Mouse (Mus musculus) hindbrain, embryonic 16.5 days (tissue): ENCODE results near the gene Rnf123. TPM values are rescaled to one million over a fixed set of nuclear protein-coding genes. Genes with fewer than 3 reads are reported as not detected.
A peak's percentile ranks its signal among the peaks of the same experiment; 100 is the strongest.

ENCODE experiments used
- ATAC-seq: fragments of 200-750 bp; cut with Nextera tagmentation; 2 replicates; pipeline ENCODE4 v1.8.0; 2017; ENCODE audit warnings: moderate TSS enrichment, moderate library complexity
- H3K27ac ChIP-seq: fragments of 300-500 bp; sonication (generic); 2 replicates; pipeline ENCODE4 v1.5.1; 2014; ENCODE audit warnings: low read depth, mild to moderate bottlenecking, control low read depth, low read length, moderate library complexity
- H3K27me3 ChIP-seq: fragments of 300-500 bp; sonication (generic); replicated peaks from 2 replicates; pipeline ENCODE4 v1.6.1; 2014; ENCODE audit warnings: low read length; ENCODE audit not compliant: control insufficient read depth, insufficient read depth
- H3K36me3 ChIP-seq: fragments of 300-500 bp; sonication (generic); 2 replicates; pipeline ENCODE4 v1.6.1; 2014; ENCODE audit warnings: mild to moderate bottlenecking, low read length, moderate library complexity, mixed read lengths; ENCODE audit not compliant: control insufficient read depth, insufficient read depth
- H3K4me1 ChIP-seq: fragments of 300-500 bp; sonication (generic); 2 replicates; pipeline ENCODE4 v1.6.1; 2014; ENCODE audit warnings: low read depth, low read length; ENCODE audit not compliant: control insufficient read depth, insufficient read depth
- H3K4me2 ChIP-seq: fragments of 300-500 bp; sonication (generic); 2 replicates; pipeline ENCODE4 v1.6.1; 2014; ENCODE audit warnings: mild to moderate bottlenecking, low read length, control low read depth, moderate library complexity
- H3K4me3 ChIP-seq: fragments of 300-500 bp; sonication (generic); 2 replicates; pipeline ENCODE4 v1.5.1; 2014; ENCODE audit warnings: mild to moderate bottlenecking, low read length, control low read depth, moderate library complexity
- H3K9ac ChIP-seq: fragments of 300-500 bp; sonication (generic); 2 replicates; pipeline ENCODE4 v1.6.1; 2014; ENCODE audit warnings: low read depth, mild to moderate bottlenecking, control low read depth, low read length, moderate library complexity
- H3K9me3 ChIP-seq: fragments of 300-500 bp; sonication (generic); 2 replicates; pipeline ENCODE4 v1.6.1; 2014; ENCODE audit warnings: mild to moderate bottlenecking, low read length, moderate library complexity; ENCODE audit not compliant: control insufficient read depth
- WGBS: fragments of 180-500 bp; shearing (Covaris S2); extraction: QIAGEN DNeasy Blood & Tissue Kit; methylation state at CpG from one replicate; pipeline ENCODE4 v1.1.7; 2014; 5-methylcytosine and 5-hydroxymethylcytosine counted together
- polyA plus RNA-seq: library from polyadenylated mRNA; unstranded; fragments of >200 nt; fragmentation: Nextera tagmentation; extraction: Ambion mirVana; gene quantifications from 2 replicates; pipeline ENCODE4 v1.2.1, GENCODE M21; 2015

The Rnf123 gene
- polyA plus RNA-seq, 1 experiment from 2014 or later: 47.6 TPM

- H3K4me3 ChIP-seq: no peak overlapping the region
- H3K4me2 ChIP-seq: no peak overlapping the region
- H3K27me3 ChIP-seq: no peaks in the 10 kb centered on the region
- peaks cover 32% of the 10 kb centered on the region for H3K36me3 ChIP-seq
- ATAC-seq: no peak
- H3K4me1 ChIP-seq: no peaks in the 10 kb centered on the region
- H3K9ac ChIP-seq: no peak overlapping the region
- WGBS: 93% methylated on average over 9 of the region's 9 CpGs
- H3K27ac ChIP-seq: no peak overlapping the region
- no peaks in the 10 kb centered on the region for H3K9me3 ChIP-seq
Measured at GRCm38 (mm10) chr9:108058291-108058690, 24.9 kb downstream of the Rnf123 start.

GRCm38 (mm10) chr9:108057262-108057562 lies 25.9 kb downstream of the Rnf123 start:
- Histone ChIP-seq H3K27me3 (no peaks in the 10 kb centered on the region), H3K27ac (no peak overlapping the region), H3K4me3 (no peak overlapping the region), H3K36me3 (peaks cover 26% of the 10 kb centered on the region), H3K9ac (no peak overlapping the region), H3K4me1 (peaks cover 5% of the 10 kb centered on the region; the same call in 1 of the 2 replicates), H3K4me2 (no peak overlapping the region), H3K9me3 (no peaks in the 10 kb centered on the region)
- WGBS: 89% methylated on average over 5 of the region's 5 CpGs
- ATAC-seq: no peak

- WGBS: 77% methylated on average over 28 of the region's 28 CpGs
- no peaks in the 10 kb centered on the region for H3K27me3 ChIP-seq
- no peaks in the 10 kb centered on the region for H3K9me3 ChIP-seq
- H3K4me2 ChIP-seq: no peak overlapping the region
- no peak overlapping the region for H3K27ac ChIP-seq
- no peak overlapping the region for H3K4me3 ChIP-seq
- ATAC-seq: no peak
- H3K9ac ChIP-seq: no peak overlapping the region
- peaks cover 26% of the 10 kb centered on the region for H3K36me3 ChIP-seq
- peaks cover 5% of the 10 kb centered on the region; the same call in 1 of the 2 replicates for H3K4me1 ChIP-seq
Measured at GRCm38 (mm10) chr9:108056361-108057261, 26.5 kb downstream of the Rnf123 start.

- peaks cover 26% of the 10 kb centered on the region for H3K36me3 ChIP-seq
- H3K9me3 ChIP-seq: no peaks in the 10 kb centered on the region
- H3K9ac ChIP-seq: no peak overlapping the region
- no peak overlapping the region for H3K4me2 ChIP-seq
- H3K4me3 ChIP-seq: no peak overlapping the region
- H3K4me1 ChIP-seq: peaks cover 5% of the 10 kb centered on the region; the same call in 1 of the 2 replicates
- no peak overlapping the region for H3K27ac ChIP-seq
- WGBS: 85% methylated on average over 6 of the region's 6 CpGs
- no peaks in the 10 kb centered on the region for H3K27me3 ChIP-seq
- no peak for ATAC-seq
Measured at GRCm38 (mm10) chr9:108055661-108056237, 27.4 kb downstream of the Rnf123 start.

GRCm38 (mm10) chr9:108055061-108055460 lies 28.1 kb downstream of the Rnf123 start:
- H3K4me1 ChIP-seq: peaks cover 7% of the 10 kb centered on the region
- no peak overlapping the region for H3K9ac ChIP-seq
- H3K4me2 ChIP-seq: no peak overlapping the region
- 89% methylated on average over 1 of the region's 1 CpGs for WGBS
- peaks cover 24% of the 10 kb centered on the region for H3K36me3 ChIP-seq
- no peak overlapping the region for H3K27ac ChIP-seq
- H3K27me3 ChIP-seq: no peaks in the 10 kb centered on the region
- no peaks in the 10 kb centered on the region for H3K9me3 ChIP-seq
- H3K4me3 ChIP-seq: no peak overlapping the region
- no peak for ATAC-seq

GRCm38 (mm10) chr9:108054331-108055040 lies 28.7 kb downstream of the Rnf123 start:
- Histone ChIP-seq H3K9me3 (no peaks in the 10 kb centered on the region), H3K27ac (no peak overlapping the region), H3K4me3 (no peak overlapping the region), H3K4me1 (peaks cover 12% of the 10 kb centered on the region), H3K27me3 (no peaks in the 10 kb centered on the region), H3K36me3 (peaks cover 21% of the 10 kb centered on the region), H3K9ac (no peak overlapping the region), H3K4me2 (no peak overlapping the region)
- WGBS: 89% methylated on average over 22 of the region's 22 CpGs
- no peak for ATAC-seq

- peaks cover 15% of the 10 kb centered on the region for H3K36me3 ChIP-seq
- no peaks in the 10 kb centered on the region for H3K9me3 ChIP-seq
- no peak overlapping the region for H3K27ac ChIP-seq
- H3K4me2 ChIP-seq: no peak overlapping the region
- H3K9ac ChIP-seq: no peak overlapping the region
- ATAC-seq: no peak
- no peaks in the 10 kb centered on the region for H3K27me3 ChIP-seq
- H3K4me3 ChIP-seq: no peak overlapping the region
- H3K4me1 ChIP-seq: peaks cover 13% of the 10 kb centered on the region
- WGBS: 92% methylated on average over 15 of the region's 15 CpGs
Measured at GRCm38 (mm10) chr9:108053665-108054225, 29.4 kb downstream of the Rnf123 start.

- peaks cover 15% of the 10 kb centered on the region for H3K36me3 ChIP-seq
- WGBS: 60% methylated on average over 20 of the region's 20 CpGs
- H3K9me3 ChIP-seq: no peaks in the 10 kb centered on the region
- H3K9ac ChIP-seq: peak within 1 kb of the TSS; percentile 33; the same call in 1 of the 2 replicates
- peak within 1 kb of the TSS; percentile 49; the same call in 1 of the 2 replicates for H3K27ac ChIP-seq
- H3K27me3 ChIP-seq: no peaks in the 10 kb centered on the region
- peak; percentile 41 for ATAC-seq
- H3K4me3 ChIP-seq: no peak within 1 kb of the TSS
- H3K4me1 ChIP-seq: peaks cover 19% of the 10 kb centered on the region
- peak within 1 kb of the TSS; percentile 40; the same call in 1 of the 2 replicates for H3K4me2 ChIP-seq
Measured at GRCm38 (mm10) chr9:108052885-108053664, 30.1 kb downstream of the Rnf123 start, which contains the start of gene Amigo3. TSS of gene Amigo3 (plus strand) at chr9:108053159.
